Mouse (Mus musculus) liver, adult 2 months (tissue): ENCODE data around the gene Plscr1.

Experiments
- CTCF ChIP-seq: fragments of 200-500 bp; IDR thresholded peaks from 2 replicates; pipeline ENCODE4 v1.5.1; 2011; ENCODE audit warnings: low read depth, low read length, control low read depth
- POLR2A ChIP-seq: fragments of 200-500 bp; IDR thresholded peaks from 2 replicates; pipeline ENCODE4 v1.6.1; 2011; ENCODE audit warnings: low read length, control low read depth; ENCODE audit not compliant: insufficient read depth; ENCODE audit errors: extremely low read depth

DNA sequence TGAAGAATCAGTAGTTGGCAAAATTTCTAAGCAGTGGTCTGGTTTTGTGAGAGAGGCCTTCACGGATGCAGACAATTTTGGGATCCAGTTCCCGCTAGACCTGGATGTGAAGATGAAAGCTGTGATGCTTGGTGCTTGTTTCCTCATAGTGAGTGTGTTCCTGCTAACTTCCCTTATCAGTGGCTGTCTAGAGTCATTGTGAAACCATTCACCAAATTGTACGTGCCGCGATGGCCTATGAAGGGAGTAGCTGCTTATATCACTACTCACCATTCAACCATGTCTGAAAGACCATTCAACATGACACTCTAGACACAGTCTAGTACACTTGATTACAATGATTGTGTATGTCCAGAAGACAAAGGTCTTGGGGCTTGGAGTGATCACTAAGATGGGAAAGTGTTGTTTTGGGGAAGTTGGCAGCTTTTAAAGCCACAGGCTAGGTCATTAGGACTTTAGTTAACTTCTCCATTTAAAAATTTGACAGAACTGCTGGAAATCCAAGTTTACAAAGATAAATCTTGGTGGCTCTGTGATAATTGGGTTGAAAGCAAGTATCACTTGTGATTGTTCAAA lies 20.4 kb downstream of the Plscr1 start:
- TF ChIP-seq POLR2A, result no peak
- TF ChIP-seq CTCF, result no peak
